Mouse (Mus musculus) adrenal gland, postnatal 10 days (tissue): ENCODE measurements around the gene Dapk1. TPM values are rescaled to one million over a fixed set of nuclear protein-coding genes. Genes with fewer than 3 reads are reported as not detected.
A peak's percentile ranks its signal among the peaks of the same experiment; 100 is the strongest.

ENCODE experiments used
- DNase-seq: peaks from one replicate; pipeline ENCODE4 v3.0.0; 2021; ENCODE audit warnings: mixed read lengths
- total RNA-seq, 2 experiments: library from RNA; stranded (reverse); gene quantifications; 2 replicates each; pipeline ENCODE4 v1.2.3; 2021

Dapk1 gene
- total RNA-seq, 2 experiments from 2014 or later: 27.8 to 29.7 TPM

- peak; percentile 75 for DNase-seq
These were observed 136.0 kb downstream of the Dapk1 start for GRCm38 (mm10) chr13:60737632-60738324.

GRCm38 (mm10) chr13:60738429-60738828, 136.7 kb downstream of the Dapk1 start:
- peak; percentile 83 for DNase-seq

GRCm38 (mm10) chr13:60740248-60740647, 138.5 kb downstream of the Dapk1 start:
- DNase-seq: no peak

GRCm38 (mm10) chr13:60742611-60743010, 140.9 kb downstream of the Dapk1 start:
- no peak for DNase-seq

- no peak for DNase-seq
These were observed 141.8 kb downstream of the Dapk1 start for GRCm38 (mm10) chr13:60743381-60744077.

GRCm38 (mm10) chr13:60744078-60744460, 142.3 kb downstream of the Dapk1 start:
- peak; percentile 93 for DNase-seq

GRCm38 (mm10) chr13:60744736-60745135, 143.0 kb downstream of the Dapk1 start:
- no peak for DNase-seq

GRCm38 (mm10) chr13:60745358-60745757, 143.6 kb downstream of the Dapk1 start:
- no peak for DNase-seq

GRCm38 (mm10) chr13:60746271-60746670, 144.5 kb downstream of the Dapk1 start:
- DNase-seq: peak; percentile 39

GRCm38 (mm10) chr13:60747201-60747600, 145.5 kb downstream of the Dapk1 start:
- DNase-seq: no peak

GRCm38 (mm10) chr13:60748556-60748955, 146.8 kb downstream of the Dapk1 start:
- no peak for DNase-seq

- no peak for DNase-seq
These were observed 149.2 kb downstream of the Dapk1 start for GRCm38 (mm10) chr13:60750930-60751329.

GRCm38 (mm10) chr13:60753216-60753615, 151.5 kb downstream of the Dapk1 start:
- DNase-seq: no peak

GRCm38 (mm10) chr13:60755251-60755650, 153.5 kb downstream of the Dapk1 start:
- DNase-seq: no peak

GRCm38 (mm10) chr13:60757292-60757691, 155.5 kb downstream of the Dapk1 start:
- no peak for DNase-seq

GRCm38 (mm10) chr13:60759136-60759535, 157.4 kb downstream of the Dapk1 start:
- DNase-seq: peak; percentile 74

GRCm38 (mm10) chr13:60760392-60760791, 158.6 kb downstream of the Dapk1 start:
- DNase-seq: no peak

- no peak for DNase-seq
These were observed 159.4 kb downstream of the Dapk1 start for GRCm38 (mm10) chr13:60761161-60761560.

- DNase-seq: no peak
These were observed 178.8 kb downstream of the Dapk1 start for GRCm38 (mm10) chr13:60780534-60780933.

- no peak for DNase-seq
These were observed 181.6 kb downstream of the Dapk1 start for GRCm38 (mm10) chr13:60783301-60783700.

GRCm38 (mm10) chr13:60786264-60786663, 184.5 kb downstream of the Dapk1 start, which contains the start of gene BC051665:
BC051665 (minus strand) TSS chr13:60786364.
- DNase-seq: no peak

GRCm38 (mm10) chr13:60789466-60789865, 187.7 kb downstream of the Dapk1 start:
- DNase-seq: no peak

- DNase-seq: no peak
These were observed 201.0 kb downstream of the Dapk1 start, which contains the start of gene Ctsll3 for GRCm38 (mm10) chr13:60802749-60803148. Ctsll3 (minus strand) TSS chr13:60802849.

GRCm38 (mm10) chr13:60809690-60810089, 207.9 kb downstream of the Dapk1 start:
- DNase-seq: no peak
